Mouse (Mus musculus): ENCODE measurements at regions not wholly inside any gene's neighbourhood (a gene's known extent, or its start where the extent isn't known, plus 50 kb on each side); places are given as distances from the start of the nearest gene placed in this dataset.

DNA sequence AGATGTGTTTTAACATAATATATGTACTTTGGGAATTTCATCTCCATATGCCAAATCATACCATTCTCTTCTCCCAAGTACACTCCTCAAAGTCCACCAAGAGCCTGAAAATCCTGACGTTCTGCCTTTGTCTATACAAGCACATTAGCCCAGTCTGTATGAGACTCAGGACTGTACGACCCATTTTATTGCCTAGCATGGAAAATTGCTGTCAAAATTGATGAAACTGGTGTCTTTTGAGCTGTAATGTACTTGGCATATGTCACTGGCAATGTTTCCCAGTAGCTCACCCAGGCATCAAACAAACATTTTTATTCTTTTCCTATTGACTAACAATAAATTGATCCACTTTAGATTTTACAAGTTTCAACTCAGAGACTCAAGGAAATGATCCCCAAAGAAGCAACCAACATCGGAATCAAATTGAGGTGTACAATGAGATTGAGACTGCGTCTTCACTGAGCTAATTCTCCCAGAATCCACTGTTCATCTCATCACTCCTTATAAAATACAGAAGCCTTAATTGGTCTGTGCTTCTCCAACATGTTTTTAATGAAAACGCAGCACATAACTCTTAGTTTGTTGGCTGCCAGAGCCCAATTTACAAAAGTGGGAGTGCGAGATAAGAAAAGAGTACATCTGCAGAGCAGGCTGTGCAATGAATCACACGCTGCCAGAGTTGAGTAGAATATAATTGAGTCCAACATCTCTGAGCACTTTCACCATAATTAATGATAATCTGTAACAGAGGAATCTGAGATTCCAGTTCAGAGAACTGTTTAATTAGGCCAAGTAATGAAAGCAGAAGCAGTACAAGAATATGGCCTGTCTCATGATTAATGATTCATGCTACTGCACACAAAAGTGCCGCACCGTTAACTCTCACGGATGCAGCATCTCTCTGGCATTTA lies 821.5 kb downstream of the Kcnj3 start:
- no peaks in the 10 kb centered on the region for H3K36me3 ChIP-seq (ENCODE audit: control insufficient read depth, insufficient read depth, low read length)
- no peak overlapping the region for H3K4me3 ChIP-seq (replicated peaks; ENCODE audit: low read depth, low read length)
- 61% methylated on average over 10 of the region's 10 CpGs for WGBS
- no peaks in the 10 kb centered on the region for H3K9me3 ChIP-seq (ENCODE audit: control insufficient read depth, low read length)
- H3K4me2 ChIP-seq (ENCODE audit: low read length) = peak overlapping the region; percentile 6; the same call in 1 of the 2 replicates
- peak; percentile 50 for DNase-seq
- no peak overlapping the region for H3K9ac ChIP-seq (replicated peaks; ENCODE audit: low read length)
- no peaks in the 10 kb centered on the region for H3K4me1 ChIP-seq (ENCODE audit: control insufficient read depth, insufficient read depth, low read length)
- H3K27ac ChIP-seq (replicated peaks; ENCODE audit: low read depth, low read length) = no peak overlapping the region
- peak; percentile 27; the same call in 1 of the 2 replicates for ATAC-seq (ENCODE audit: low FRiP score, low TSS enrichment)
- no peaks in the 10 kb centered on the region for H3K27me3 ChIP-seq (ENCODE audit: control insufficient read depth, insufficient read depth, low read length)

DNA sequence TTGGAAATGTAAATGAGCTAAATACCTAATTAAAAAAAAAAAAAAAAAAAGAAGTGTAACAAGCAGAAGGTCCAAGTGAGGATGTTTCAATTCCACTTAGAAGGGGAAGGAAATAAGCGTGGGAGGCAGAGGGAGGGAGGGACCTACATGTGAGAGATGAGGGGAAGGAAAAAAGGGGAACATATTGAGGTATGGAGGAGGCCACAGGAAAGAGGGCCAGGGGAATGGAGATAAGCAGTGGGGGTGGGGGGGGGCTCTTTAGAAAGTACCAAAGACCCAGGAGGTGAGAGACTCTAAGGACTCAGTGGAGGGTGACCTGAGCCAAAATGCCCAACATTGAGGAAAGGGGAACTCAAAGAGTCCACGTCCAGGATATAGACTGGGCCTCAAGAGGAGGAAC lies 818.9 kb downstream of the Nr4a2 start:
- H3K4me2 ChIP-seq (ENCODE audit: low read length) = no peak overlapping the region
- WGBS = 89% methylated on average over 2 of the region's 2 CpGs
- ATAC-seq (ENCODE audit: low FRiP score, low TSS enrichment) = no peak
- no peak overlapping the region for H3K4me3 ChIP-seq (replicated peaks; ENCODE audit: low read depth, low read length)
- no peaks in the 10 kb centered on the region for H3K36me3 ChIP-seq (ENCODE audit: control insufficient read depth, insufficient read depth, low read length)
- no peak overlapping the region for H3K27ac ChIP-seq (replicated peaks; ENCODE audit: low read depth, low read length)
- H3K27me3 ChIP-seq (ENCODE audit: control insufficient read depth, insufficient read depth, low read length) = no peaks in the 10 kb centered on the region
- no peaks in the 10 kb centered on the region for H3K9me3 ChIP-seq (ENCODE audit: control insufficient read depth, low read length)
- no peak for DNase-seq
- H3K9ac ChIP-seq (replicated peaks; ENCODE audit: low read length) = no peak overlapping the region
- no peaks in the 10 kb centered on the region for H3K4me1 ChIP-seq (ENCODE audit: control insufficient read depth, insufficient read depth, low read length)

DNA sequence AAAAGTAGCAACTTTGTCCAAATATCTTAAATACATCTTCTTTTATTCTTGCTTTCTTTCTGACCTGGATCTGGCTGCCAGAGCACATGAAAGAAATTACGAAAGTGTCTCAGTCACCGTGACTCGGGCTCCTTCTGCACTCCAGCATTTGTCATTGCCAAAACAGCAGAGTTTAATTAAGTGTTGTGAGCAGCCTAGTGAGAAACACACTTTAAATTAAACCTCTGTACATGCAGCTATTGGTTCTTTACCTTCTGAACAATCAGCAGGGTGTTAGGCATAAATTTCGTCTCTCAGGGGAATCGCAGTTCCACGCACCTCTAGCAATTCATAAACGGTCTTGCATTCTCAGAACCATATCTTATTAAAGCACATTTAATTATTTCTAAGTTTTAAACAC lies 802.1 kb downstream of the Nr4a2 start:
- no peaks in the 10 kb centered on the region for H3K9me3 ChIP-seq (ENCODE audit: control insufficient read depth, low read length)
- no peak overlapping the region for H3K27ac ChIP-seq (replicated peaks; ENCODE audit: low read depth, low read length)
- H3K9ac ChIP-seq (replicated peaks; ENCODE audit: low read length) = no peak overlapping the region
- peak; percentile 32 for DNase-seq
- H3K4me2 ChIP-seq (ENCODE audit: low read length) = no peak overlapping the region
- no peak for ATAC-seq (ENCODE audit: low FRiP score, low TSS enrichment)
- H3K27me3 ChIP-seq (ENCODE audit: control insufficient read depth, insufficient read depth, low read length) = no peaks in the 10 kb centered on the region
- H3K4me3 ChIP-seq (replicated peaks; ENCODE audit: low read depth, low read length) = no peak overlapping the region
- no peaks in the 10 kb centered on the region for H3K4me1 ChIP-seq (ENCODE audit: control insufficient read depth, insufficient read depth, low read length)
- 54% methylated on average over 7 of the region's 7 CpGs for WGBS
- H3K36me3 ChIP-seq (ENCODE audit: control insufficient read depth, insufficient read depth, low read length) = no peaks in the 10 kb centered on the region

DNA sequence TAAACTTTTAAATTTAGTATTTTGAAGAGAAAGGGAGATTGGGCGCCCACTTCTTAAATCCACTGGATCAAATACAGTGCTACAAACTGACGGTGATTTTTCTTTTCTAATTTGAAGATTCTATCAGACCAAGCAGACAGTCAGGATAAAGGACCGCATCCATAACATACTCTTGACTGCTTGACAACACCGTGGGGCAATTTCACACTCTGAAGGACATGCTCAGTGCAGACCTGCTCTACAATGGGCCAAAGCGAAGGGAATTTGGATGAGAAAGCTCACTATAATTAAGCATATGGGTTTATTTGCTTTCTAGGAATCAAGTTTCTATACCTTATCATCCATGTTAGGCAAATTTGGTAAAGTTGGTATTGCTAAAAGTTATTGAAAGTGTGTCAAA lies 801.3 kb downstream of the Nr4a2 start:
- no peak for DNase-seq
- Histone ChIP-seq H3K9me3 (ENCODE audit: control insufficient read depth, low read length) (no peaks in the 10 kb centered on the region), H3K9ac (replicated peaks; ENCODE audit: low read length) (no peak overlapping the region), H3K4me1 (ENCODE audit: control insufficient read depth, insufficient read depth, low read length) (no peaks in the 10 kb centered on the region), H3K4me2 (ENCODE audit: low read length) (no peak overlapping the region), H3K27me3 (ENCODE audit: control insufficient read depth, insufficient read depth, low read length) (no peaks in the 10 kb centered on the region), H3K36me3 (ENCODE audit: control insufficient read depth, insufficient read depth, low read length) (no peaks in the 10 kb centered on the region), H3K27ac (replicated peaks; ENCODE audit: low read depth, low read length) (no peak overlapping the region), H3K4me3 (replicated peaks; ENCODE audit: low read depth, low read length) (no peak overlapping the region)
- ATAC-seq (ENCODE audit: low FRiP score, low TSS enrichment) = no peak
- 61% methylated on average over 5 of the region's 5 CpGs for WGBS

DNA sequence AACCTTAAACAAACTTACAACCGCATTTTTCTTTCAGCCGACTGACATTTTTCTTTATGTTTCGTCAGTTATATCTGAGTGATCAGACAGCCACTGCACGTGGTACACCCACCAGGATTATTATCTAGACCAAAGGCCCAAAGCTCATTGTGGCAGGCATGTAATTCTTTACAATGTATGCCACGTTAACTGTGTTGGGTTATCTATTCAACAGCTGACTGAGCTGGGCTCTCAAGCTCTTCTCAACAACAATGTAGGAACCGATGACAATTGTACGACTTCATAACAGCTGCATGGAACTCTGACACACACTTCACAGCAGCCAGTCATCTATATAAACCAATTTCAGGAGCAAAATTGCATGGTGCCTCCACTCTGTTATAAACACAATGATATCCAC lies 787.8 kb downstream of the Nr4a2 start:
- Histone ChIP-seq H3K4me2 (ENCODE audit: low read length) (peak overlapping the region; percentile 4; the same call in 1 of the 2 replicates), H3K36me3 (ENCODE audit: control insufficient read depth, insufficient read depth, low read length) (no peaks in the 10 kb centered on the region), H3K4me3 (replicated peaks; ENCODE audit: low read depth, low read length) (no peak overlapping the region), H3K9me3 (ENCODE audit: control insufficient read depth, low read length) (no peaks in the 10 kb centered on the region), H3K27me3 (ENCODE audit: control insufficient read depth, insufficient read depth, low read length) (peaks cover 6% of the 10 kb centered on the region; the same call in 1 of the 2 replicates), H3K27ac (replicated peaks; ENCODE audit: low read depth, low read length) (no peak overlapping the region), H3K9ac (replicated peaks; ENCODE audit: low read length) (no peak overlapping the region), H3K4me1 (ENCODE audit: control insufficient read depth, insufficient read depth, low read length) (peaks cover 6% of the 10 kb centered on the region; the same call in 1 of the 2 replicates)
- DNase-seq (peak; percentile 37), ATAC-seq (ENCODE audit: low FRiP score, low TSS enrichment) (no peak)
- 11% methylated on average over 7 of the region's 7 CpGs for WGBS

DNA sequence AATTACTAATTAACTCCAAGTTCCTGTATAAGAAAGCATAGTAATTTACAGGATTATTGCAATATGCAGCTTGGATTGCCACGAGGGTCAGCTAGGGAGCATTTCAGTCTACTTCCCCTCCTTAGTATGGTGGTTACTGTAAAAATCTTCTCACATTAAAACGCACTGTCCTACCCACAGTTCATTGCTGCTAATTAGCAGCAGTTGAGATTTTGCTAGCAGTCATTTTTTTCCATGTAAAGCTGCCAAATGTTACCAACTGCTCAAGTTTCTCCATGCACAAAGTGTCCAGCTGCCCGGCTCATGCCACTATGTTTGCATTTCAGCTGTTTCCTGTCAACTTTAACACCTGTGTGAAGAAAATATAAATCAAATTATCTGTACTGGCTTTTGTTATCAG lies 759.7 kb downstream of the Nr4a2 start:
- Histone ChIP-seq H3K36me3 (ENCODE audit: control insufficient read depth, insufficient read depth, low read length) (no peaks in the 10 kb centered on the region), H3K27ac (replicated peaks; ENCODE audit: low read depth, low read length) (no peak overlapping the region), H3K27me3 (ENCODE audit: control insufficient read depth, insufficient read depth, low read length) (no peaks in the 10 kb centered on the region), H3K4me2 (ENCODE audit: low read length) (no peak overlapping the region), H3K4me1 (ENCODE audit: control insufficient read depth, insufficient read depth, low read length) (no peaks in the 10 kb centered on the region), H3K4me3 (replicated peaks; ENCODE audit: low read depth, low read length) (no peak overlapping the region), H3K9ac (replicated peaks; ENCODE audit: low read length) (no peak overlapping the region), H3K9me3 (ENCODE audit: control insufficient read depth, low read length) (no peaks in the 10 kb centered on the region)
- DNase-seq = no peak
- no peak for ATAC-seq (ENCODE audit: low FRiP score, low TSS enrichment)
- 75% methylated on average over 3 of the region's 3 CpGs for WGBS
